Mouse (Mus musculus): ENCODE measurements around the gene Slc13a4.

DNA sequence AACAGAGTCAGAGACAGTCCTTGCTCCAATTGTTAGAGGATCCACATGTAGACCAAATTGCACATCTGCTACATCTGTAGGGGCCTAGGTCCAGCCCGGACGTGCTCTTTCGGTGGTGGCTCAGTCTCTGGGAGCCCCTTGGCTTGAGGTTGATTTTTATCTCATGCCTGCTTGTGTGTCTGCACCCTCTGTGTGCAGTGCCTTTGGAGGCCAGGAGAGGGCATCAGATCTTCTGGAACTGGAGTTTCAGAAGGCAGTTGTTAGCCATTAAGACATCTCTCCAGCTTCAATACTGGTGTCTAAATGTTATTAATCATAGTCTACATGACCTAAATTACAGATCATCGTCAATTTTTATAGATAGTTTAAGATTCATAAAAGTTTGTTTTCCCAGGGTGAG is 64.7 kb downstream of the Slc13a4 start:
- TF ChIP-seq POLR2A (IDR thresholded peaks at IDR 0.05; ENCODE audit: insufficient read depth, low read length) (no peak), CTCF (IDR thresholded peaks at IDR 0.05; ENCODE audit: low read depth, low read length) (peak; percentile 18)

Measured in ES-Bruce4 (cell line).